Mouse (Mus musculus) right cerebral cortex, postnatal 4 days (tissue): ENCODE results near the gene Fubp1.

Experiments
- DNase-seq: peaks from one replicate; pipeline ENCODE4 v3.0.0-alpha.2; 2022

Fubp1 gene

DNA sequence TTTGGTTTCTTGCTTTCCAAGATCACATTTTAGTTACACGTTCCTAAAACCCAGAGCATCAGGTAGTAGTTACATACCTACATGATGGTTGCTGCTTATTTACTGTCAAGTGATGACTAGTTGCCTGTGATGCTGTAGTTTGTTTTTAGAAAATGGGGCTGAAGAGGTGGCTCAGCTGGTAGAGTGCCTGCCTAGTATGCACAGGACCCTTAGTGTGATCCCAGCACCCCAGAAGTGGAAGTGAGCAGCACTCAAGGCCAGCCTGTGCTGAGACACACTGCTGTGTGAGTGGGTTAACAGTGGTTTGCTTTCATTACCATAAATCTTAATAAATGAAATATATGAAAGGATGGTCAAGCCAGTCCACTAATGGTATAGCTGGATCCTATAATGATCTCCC lies 29.4 kb downstream of the Fubp1 start:
- no peak for DNase-seq

DNA sequence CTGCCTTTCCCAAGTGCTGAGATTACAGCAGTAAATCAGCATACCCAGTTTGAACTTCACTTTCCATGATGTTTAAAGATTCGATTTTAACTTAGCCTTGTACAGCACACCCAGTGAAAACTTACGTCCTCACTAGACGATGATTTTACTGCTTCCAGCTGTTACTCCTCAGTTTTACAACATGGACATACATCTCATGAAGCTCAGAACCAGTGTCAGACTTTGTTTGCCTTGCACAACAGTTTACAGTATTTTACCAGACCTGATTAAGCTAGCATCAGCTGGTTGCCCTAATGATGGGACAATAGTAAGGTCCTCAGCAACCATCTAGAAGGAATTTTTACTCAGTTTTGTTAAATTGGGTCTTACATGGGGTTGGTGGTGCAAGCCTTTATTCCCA lies 30.9 kb downstream of the Fubp1 start:
- DNase-seq = no peak

DNA sequence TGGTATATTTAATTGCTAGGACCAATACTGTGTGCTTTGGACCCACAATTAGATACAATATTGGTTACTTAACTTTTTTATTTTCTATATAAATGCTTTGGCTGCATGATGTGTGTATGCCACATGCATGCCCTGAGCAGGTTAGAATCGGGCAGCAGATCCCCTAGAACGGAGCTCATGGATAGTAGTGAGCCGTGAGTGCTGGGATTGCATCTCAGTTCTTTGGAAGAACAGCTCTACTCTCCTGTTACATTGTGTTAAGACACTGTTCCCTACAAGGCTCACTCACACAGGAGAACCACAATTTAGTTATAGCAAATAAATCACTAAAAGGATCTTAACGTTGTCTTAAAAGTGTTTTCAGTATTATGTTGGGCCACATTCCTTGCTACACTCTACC lies 33.1 kb downstream of the Fubp1 start:
- no peak for DNase-seq

DNA sequence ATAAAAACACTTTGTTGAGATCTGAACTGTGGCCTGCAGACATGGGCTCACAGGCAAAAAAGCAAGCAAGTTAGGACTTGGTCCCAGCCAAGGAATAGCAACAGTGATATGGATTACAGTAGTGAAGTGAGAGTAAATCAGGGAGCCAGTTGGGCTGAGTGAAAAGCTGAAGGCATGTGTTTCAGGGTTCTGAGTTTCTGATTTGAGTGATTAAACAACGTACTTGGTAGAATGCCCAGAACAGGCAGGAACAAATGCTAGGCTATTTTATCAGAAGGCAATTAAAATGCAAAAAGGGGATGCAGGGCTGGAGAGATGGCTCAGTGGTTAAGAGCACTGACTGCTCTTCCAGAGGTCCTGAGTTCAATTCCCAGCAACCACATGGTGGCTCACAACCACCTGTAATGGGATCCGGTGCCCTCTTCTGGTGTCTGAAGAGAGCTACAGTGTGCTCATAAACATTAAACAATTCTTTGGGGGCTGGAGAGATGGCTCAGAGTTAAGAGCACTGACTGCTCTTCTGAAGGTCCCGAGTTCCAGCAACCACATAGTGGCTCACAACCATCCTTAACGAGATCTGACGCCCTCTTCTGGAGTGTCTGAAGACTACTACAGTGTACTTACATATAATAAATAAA lies 35.2 kb downstream of the Fubp1 start:
- DNase-seq = no peak

DNA sequence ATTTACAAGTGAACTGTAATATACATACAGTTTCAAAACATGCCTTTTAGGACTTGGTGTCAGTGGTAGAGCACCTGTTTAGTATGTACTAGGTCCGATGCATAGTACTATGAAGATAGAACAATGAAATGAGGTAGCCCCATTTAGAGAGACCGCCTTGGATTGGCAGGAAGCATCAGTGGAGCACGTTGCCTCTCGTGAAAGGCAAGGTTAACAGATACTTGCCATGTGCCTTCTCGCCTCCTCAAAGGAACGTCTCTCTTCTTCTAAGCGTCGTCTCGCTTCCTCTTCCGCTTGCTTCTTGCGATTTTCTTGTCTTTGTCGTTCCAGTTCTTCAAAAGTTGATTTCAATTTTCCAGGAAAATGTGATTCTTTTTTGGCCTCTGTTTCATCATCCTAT lies 37.5 kb downstream of the Fubp1 start:
- DNase-seq = no peak

DNA sequence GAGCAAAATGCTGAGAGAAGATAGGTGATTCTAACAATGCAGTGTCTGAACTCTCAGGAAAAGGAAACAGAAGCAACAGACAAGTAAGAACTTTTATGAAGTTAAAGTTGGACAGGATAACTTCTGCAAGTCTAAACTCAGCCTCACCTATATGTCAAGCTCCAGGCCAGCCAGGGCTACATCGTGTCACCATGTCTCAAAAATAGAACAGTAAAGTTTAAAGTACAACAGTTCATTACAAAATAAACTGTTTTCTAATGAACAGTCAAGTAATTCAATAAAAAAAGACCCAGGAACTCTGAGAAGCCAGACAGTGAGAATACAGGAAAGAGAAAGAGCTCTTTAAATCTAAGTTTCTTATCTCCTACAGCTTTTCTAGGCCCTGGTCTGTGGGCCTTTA lies 40.3 kb downstream of the Fubp1 start:
- DNase-seq = no peak

DNA sequence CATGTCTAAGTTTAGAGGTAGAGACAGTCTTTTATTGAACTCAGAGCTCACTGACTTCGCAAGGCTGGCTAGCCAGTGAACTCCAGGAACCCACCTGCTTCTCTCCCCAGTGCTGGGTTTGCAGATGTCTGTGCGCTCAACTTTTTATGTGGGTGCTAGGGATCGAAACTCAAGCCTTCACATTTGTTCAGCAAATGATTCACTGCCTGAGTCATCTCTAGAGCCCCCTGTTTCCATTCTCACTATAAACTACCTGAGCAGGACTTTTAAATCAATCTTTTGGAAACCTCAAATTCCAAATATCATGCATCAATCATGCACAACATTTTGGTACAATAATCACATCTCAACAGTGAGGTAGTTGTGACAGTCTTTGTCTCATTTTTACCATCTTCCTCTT lies 47.3 kb downstream of the Fubp1 start:
- DNase-seq = no peak

DNA sequence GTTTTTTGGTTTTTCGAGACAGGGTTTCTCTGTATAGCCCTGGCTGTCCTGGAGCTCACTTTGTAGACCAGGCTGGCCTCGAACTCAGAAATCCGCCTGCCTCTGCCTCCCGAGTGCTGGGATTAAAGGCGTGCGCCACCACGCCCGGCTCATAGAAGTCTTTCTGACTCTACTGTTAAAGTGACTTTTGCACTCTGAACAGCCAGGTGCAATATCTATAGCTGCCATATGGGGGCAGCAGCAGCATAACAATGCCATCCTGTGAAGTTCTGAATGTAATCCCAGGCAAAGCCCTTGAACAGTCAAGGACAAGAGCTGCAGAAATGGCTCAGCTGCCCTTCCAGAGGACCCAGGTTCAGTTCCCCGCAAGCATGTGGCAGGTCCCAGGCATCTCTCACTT lies 49.2 kb downstream of the Fubp1 start:
- DNase-seq = peak; percentile 72

DNA sequence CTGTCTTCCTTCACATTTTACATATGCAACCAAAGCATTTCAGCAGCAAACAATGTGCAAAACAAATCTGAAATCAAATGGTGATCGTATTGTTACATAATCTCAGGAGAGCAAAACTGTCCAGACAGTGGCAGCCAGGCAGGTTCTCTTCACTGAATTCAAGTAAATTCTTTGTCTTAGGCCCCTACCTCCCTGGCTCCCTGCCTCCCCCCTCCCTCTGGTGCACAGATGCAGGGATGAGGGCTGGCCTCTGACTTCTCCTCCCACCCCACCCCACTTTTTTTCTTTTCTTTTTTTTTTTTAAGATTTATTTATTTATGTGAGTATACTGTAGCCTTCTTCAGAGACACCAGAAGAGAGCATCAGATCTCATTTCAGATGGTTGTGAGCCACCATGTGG lies 50.1 kb downstream of the Fubp1 start:
- no peak for DNase-seq

DNA sequence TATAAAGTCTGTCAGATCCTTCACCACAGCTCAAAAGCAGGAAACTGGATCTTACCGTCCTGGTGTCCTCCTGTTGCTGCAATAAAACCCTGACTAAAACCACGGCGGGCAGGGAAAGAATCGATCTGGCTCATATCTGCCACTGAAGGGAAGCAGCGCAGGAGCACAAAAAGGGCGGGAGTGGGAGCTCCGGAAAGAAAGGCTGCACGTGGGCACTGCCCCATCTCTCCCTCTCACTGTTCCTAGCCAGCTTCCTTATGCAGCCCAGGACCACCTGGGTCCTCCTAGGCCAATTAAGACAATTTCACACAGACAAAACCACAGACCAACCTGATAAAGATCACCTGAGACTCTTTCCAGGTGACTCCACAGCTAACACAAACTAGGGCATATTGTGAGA lies 51.2 kb downstream of the Fubp1 start:
- DNase-seq = no peak

DNA sequence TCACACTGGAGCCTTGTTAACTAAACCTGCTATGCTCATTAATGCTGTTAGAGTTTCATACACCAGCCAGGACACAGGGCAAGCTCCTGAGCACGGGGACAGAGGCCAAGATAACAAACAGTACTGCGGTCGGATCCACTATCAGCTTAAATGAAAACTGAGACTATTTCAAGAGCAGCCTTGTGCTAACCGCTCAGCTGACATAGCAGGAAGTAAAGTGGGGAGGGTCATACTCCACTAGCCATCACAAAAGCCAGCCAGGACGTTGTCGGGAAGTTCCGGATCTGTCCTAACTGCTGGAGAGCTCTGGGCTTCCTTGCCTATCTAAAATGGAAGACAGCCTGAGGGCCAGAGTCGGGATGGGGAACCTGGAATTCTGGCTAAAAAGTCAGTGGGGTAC lies 51.7 kb downstream of the Fubp1 start:
- no peak for DNase-seq

DNA sequence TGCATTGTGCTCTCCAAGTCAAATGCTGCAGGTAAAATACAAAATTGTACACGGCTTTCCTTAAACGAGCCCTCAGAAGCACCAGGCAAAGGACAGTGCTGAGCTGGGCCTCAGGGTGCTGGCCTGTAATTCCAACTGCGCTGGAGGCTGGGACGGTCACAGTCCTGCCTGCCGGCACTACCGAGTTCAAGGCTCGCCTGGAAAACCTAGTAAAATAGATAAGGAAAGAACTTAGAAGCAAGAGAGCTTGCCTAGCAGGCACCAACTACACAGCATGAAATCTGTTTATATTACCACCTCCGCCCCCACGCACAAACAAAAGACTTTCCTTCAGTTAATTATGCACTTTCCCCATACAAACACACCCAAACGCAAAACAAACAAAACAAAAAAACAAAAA lies 54.2 kb downstream of the Fubp1 start:
- no peak for DNase-seq

DNA sequence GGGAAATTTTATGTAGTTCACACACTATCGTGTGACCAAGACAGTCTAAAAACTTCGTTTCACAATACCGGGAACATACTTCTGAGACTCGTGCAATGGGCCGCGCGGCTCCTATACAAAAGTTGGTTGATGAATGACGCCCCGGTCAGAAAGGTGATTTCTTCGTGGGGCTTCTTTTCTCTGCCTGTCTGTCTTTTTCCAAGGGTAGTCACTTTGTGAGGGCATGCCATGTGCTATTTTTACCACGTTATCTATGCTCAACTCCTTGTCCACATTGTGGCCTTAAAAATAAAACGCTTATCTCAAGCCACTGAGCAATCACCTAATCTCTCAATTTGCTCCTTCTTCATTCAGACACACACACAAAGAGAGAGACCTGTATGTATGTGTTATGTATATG lies 54.6 kb downstream of the Fubp1 start:
- no peak for DNase-seq

DNA sequence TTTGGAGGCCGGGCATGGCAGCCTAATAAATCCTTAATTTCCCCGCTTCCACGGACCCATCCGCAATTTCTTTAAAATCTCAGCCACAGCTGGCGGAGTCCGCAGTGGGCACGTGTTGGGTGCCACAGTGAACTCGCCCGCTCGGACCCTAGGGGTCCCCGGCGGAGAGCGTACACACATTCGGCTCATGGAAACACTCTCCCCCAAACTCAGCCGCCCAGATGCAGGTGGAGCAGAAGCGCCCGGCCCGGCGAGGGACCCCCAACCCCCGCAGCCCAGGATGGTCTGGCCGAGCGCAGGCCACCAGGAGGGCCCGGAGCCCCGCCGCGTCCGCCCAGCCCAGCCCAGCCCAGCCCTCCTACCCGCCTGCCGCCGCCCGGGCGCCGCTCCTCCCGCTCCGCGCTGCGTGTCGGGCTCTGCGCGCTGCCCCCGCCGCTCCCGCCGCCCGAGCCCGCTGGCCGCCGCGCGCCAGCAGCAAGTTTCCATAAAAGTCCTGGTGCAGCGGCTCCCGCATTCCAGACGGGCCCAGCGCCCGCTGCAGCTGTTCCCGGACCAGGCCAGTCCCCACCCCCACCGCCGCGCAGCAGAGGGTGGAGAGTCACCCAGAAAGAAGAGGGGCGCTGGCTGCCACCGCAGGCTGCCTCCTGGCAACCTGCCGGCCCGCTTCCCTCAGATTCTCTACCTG lies 55.3 kb downstream of the Fubp1 start:
- peak; percentile 54 for DNase-seq

DNA sequence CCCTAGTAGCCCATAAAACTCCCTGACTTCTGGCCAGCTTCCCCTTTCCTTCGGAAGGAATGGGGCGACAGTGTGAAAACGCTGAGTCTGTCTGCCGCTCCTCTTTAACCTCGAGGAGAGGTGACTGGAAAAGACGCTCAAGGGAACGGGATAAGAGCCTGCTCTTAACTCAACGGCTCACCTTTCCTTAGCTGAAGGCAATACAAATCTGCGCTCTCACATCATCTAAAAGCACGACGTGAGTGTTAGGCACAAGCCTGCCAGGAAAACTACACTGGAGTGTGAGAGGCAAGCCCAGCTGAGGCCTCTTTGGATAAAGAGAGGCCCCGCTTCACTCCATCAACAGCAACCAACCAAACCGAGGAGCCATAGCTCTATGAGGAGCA lies 55.8 kb downstream of the Fubp1 start, which contains the start of gene Nexn:
Gene Nexn, minus strand, starts transcription at position 315 of the 386 bp plus-strand sequence.
- no peak for DNase-seq

DNA sequence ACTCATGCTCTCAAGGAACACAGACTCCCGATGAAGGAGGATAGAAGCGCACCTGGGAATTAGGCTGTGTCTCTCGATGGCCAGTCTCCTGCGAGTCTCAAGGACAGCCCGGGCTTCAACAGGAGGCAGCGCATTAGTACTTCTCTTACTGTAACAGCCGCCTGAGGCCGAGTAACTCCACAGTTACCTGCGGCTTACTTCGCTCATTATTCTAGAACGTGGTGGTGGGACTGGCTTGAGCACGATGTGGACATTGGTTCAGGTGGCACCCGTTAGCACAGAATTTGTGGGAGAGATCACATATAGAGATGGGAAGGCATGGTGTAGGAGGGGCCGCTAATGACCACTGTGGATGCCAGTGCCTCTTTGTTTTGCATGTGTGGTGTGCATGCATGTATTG lies 57.9 kb downstream of the Fubp1 start:
- DNase-seq = no peak

DNA sequence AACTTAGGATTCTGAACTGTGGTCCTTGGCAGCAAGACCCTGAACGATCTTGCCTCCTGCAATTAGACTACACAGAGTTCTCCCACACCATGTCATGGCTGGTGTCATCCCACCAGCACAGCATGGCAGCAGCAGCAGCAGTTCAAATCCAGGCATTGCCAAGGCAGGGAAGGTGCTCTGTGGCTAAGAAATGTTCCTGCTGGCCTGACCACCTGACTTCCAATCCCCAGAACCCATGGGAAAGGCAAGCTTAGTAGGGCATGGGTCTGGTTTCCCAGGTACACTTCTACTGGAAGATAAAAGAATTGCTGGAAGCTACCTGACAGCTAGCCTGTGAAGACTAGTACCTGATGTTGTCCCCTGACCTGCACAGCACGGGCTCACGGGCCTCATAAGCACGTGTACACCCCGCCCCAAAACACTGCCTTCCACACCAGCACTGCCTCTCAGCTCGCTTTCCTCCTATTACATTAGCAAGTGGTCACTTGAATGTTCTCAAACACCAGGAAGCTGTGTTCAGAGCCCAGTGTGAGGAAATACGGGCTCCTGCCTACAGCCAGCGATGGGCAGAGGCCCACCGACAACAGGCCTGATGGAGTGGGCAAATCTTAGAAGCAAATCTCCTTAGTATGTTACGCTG lies 61.0 kb downstream of the Fubp1 start:
- no peak for DNase-seq

DNA sequence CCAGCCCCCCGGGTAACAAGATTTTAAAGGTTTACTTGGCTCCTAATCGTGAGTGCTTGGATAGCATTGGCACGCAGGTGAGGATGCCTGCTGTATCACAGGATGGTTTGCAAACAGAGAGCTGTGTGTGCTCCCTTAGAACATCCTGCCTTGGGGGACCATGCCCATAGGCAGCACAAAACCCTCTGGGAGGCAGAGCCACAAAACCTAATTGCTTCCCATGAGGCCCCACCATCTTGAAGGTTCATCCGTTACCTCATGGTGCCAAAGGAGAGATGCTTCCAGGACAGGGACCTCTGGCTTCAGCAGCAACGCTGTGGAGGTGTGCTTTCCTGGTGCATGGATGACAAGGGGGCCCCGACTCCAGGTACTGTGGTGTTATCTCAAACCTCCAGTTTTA lies 61.7 kb downstream of the Fubp1 start:
- DNase-seq = no peak

DNA sequence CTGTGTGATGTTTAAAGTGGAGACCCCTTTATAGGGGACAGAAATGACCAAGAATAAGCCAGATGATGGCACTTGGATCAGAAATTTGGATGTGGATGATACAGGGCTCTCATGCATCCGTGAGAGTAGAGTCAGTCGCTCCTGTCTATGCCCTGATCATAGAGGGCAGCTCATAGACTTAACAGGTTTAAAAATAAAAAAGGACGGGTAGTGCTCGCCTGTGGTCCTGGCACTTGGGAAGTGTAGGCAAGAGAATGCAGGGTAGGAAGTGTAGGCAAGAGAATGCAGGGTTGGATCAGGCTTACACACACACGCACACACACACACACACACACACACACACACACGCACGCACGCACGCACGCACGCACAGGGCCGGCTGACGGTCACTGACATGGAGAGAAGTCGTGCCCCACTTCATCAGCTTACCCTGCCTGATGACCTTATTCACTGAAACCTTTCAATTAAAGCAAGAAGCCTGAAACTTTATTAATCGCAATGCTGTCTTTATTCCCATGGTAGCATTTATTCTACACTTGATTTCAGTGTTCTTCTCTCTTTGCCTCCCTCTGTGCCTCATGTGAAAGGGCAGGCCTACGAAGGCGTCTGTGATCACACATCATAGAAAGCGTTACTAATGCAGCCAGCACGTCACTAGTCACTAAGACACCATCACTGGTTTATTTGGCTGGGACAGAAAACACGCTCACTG lies 62.9 kb downstream of the Fubp1 start:
- DNase-seq = no peak

DNA sequence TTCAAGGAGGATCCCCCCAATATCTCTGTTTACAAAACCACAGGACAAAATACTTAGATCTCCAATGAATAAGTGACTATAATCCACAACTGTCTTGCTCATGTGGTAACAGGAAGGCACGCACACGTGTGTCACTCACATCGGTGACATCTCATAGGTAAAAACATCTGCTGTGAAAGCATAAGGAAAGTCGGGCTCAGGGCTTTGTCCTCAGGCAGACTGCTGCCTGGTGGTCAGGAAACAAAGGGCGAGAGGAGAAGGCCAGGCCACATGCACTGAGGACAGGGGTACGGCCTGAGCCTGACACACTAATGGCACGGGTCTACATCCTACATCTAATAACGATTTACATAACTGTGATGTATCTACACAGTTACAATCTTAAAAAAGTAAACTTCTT lies 64.8 kb downstream of the Fubp1 start:
- no peak for DNase-seq

DNA sequence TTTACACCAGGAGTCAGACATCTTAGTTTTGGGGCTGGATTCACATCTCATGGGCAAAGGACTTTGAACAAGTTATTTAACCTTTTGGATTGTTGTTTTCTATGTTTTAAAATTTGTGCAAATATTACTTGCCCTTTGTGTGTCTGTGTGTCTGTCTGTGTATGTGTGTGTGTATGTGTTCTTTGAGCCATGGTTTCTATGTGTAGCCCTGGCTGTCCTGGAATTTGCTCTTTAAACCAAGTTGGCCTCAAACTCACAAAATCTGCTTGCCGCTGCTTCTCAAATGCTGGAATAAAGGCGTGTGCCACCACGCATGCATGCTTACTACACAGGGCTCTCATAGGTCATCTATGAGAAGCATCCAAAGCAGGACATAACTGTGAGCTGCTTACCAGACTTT lies 66.7 kb downstream of the Fubp1 start:
- no peak for DNase-seq

DNA sequence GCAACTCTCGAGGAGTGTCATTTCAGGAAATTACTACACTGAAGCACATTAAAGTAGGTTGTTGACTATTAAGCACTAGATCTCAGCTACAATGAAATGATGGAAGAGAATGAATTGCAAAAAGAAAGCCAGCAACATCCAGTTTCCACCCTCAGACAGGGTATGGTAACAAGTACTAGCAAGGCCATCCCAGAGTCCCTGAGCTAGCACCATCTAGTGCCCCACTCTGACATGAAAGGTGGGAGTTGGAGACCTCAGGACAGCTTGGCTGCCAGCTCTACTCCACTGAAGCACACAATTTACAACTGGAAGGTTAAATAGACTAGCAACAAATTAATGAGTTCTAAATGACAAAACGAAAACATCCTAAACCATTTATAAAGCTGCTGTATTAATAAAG lies 67.7 kb downstream of the Fubp1 start:
- DNase-seq = no peak

DNA sequence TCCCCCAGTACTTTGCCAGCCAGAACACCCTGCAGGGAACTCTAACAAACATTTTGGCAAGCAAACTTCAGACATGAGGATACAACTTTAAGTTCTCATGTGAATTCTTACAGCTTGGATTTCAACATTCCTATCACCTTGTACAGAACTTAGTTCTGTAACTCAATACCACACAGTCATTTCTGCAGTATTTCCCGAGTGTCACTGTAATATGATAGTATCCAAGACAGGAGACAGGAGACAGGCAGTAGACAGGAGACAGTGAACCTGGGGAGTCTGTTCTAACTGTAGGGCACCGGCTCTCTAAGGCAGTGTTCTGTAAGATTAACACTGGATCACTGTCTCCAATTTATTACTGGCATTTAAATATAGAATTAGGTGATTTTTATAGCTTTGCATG lies 68.2 kb downstream of the Fubp1 start:
- no peak for DNase-seq

DNA sequence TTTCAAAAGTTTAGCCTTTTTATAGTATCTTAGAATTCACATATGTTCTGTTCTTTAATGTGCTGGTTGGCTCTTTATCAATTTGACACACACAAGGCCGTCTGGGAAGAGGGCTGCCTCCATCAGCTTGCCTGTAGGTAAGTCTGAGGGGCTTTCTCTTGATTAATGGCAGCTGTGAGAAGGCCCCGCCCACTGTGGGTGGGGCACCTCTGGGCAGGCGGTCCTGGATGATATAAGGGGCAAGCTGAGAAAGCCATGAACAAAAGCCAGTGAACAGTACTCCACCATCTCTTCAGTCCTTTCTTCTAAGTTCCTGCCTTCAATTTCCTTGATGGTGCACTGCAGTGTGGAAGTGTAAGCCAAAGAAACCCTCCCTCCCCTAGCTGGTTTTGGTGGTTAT lies 71.9 kb downstream of the Fubp1 start:
- DNase-seq = no peak
